Mouse (Mus musculus) embryonic fibroblast, embryonic 13.5 days (primary cell): Measurements from ENCODE around the gene Olfr985.

Experiments used
- CTCF ChIP-seq: IDR thresholded peaks from 2 replicates; pipeline ENCODE4 v1.5.1; 2011; ENCODE audit warnings: mild to moderate bottlenecking, control low read depth, low read length, moderate library complexity, borderline replicate concordance; ENCODE audit not compliant: insufficient read depth
- POLR2A ChIP-seq: IDR thresholded peaks from 2 replicates; pipeline ENCODE4 v1.6.1; 2011; ENCODE audit warnings: low read depth, mild to moderate bottlenecking, control low read depth, low read length, moderate library complexity

GRCm38 (mm10) chr9:40177017-40177416 lies 47.0 kb upstream of the Olfr985 start:
- no peak for TF ChIP-seq CTCF
- TF ChIP-seq POLR2A, result no peak
